Mouse (Mus musculus) myocyte (in vitro differentiated cells): ENCODE measurements around the gene Alk.

Source experiments
- CEBPB ChIP-seq: IDR thresholded peaks from 2 replicates; pipeline ENCODE4 v1.6.1; 2011; ENCODE audit warnings: mild to moderate bottlenecking, moderate library complexity; ENCODE audit not compliant: poor library complexity, insufficient read depth, severe bottlenecking
- E2F4 ChIP-seq: IDR thresholded peaks from one replicate; pipeline ENCODE4 v1.6.1; 2011; ENCODE audit warnings: mild to moderate bottlenecking, control low read depth, moderate library complexity; ENCODE audit not compliant: insufficient read depth
- MAX ChIP-seq: IDR thresholded peaks from one replicate; pipeline ENCODE4 v1.6.1; 2011; ENCODE audit warnings: low read depth, mild to moderate bottlenecking, control low read depth
- MYOD1 ChIP-seq, 3 experiments: IDR thresholded peaks; one replicate each; pipeline ENCODE4 v1.6.1; 2011; ENCODE audit warnings: control low read depth in 2 of 3, low read depth in 2 of 3, mild to moderate bottlenecking in 2 of 3, moderate library complexity in 1 of 3; ENCODE audit not compliant: insufficient read length in 2 of 3, control insufficient read depth in 1 of 3
- POLR2A ChIP-seq: IDR thresholded peaks from one replicate; pipeline ENCODE4 v1.6.1; 2011; ENCODE audit warnings: low read depth, mild to moderate bottlenecking, control low read depth, moderate library complexity; ENCODE audit not compliant: insufficient read length
- POLR2AphosphoS2 ChIP-seq: IDR thresholded peaks from one replicate; pipeline ENCODE4 v1.6.1; 2011; ENCODE audit warnings: low read depth, control low read depth; ENCODE audit not compliant: insufficient read length
- REST ChIP-seq: IDR thresholded peaks from one replicate; pipeline ENCODE4 v1.6.1; 2011; ENCODE audit warnings: mild to moderate bottlenecking, control low read depth, moderate library complexity; ENCODE audit not compliant: insufficient read depth, insufficient read length
- SRF ChIP-seq: IDR thresholded peaks from one replicate; pipeline ENCODE4 v1.6.1; 2011; ENCODE audit warnings: low read depth; ENCODE audit not compliant: control insufficient read depth, insufficient read length
- TCF12 ChIP-seq: IDR thresholded peaks from one replicate; pipeline ENCODE4 v1.6.1; 2011; ENCODE audit warnings: mild to moderate bottlenecking, control low read depth; ENCODE audit not compliant: poor library complexity, insufficient read depth, severe bottlenecking
- USF1 ChIP-seq: IDR thresholded peaks from one replicate; pipeline ENCODE4 v1.6.1; 2011; ENCODE audit warnings: low read depth, mild to moderate bottlenecking, control low read depth, moderate library complexity

GRCm38 (mm10) chr17:71999527-72000482 lies 604.6 kb downstream of the Alk start:
- TF ChIP-seq POLR2A: no peak
- no peak for TF ChIP-seq SRF
- TF ChIP-seq TCF12: no peak
- TF ChIP-seq USF1: no peak
- no peak for TF ChIP-seq E2F4
- no peak for TF ChIP-seq CEBPB
- no peak for TF ChIP-seq MYOD1 (IDR thresholded peaks at IDR 0.05; ENCODE audit: control insufficient read depth in 1 of 3, insufficient read length in 2 of 3, low read depth in 2 of 3)
- TF ChIP-seq REST: no peak
- no peak for TF ChIP-seq MAX
- TF ChIP-seq POLR2AphosphoS2: no peak
